In the genomic region with DNA sequence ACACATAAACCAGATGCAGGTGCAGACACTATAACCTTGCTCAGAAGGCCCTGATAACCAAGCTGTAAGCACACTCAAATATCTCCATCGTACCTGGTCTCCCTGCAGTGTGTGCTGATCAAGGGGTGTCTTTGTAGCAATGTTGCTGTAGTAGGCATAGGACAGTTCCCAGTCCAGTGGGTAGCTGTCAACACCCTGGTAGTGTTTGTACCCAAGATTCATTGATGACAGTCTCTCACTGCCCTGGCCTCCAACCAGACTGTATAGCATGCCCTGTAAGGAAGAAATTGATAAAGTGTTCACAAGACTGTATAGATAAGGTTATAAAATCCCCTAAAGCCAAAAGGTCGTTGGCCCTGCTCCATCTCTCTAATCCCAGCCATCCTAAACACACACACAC, we compare ENCODE assay signal across 26 mouse cellular contexts. TPM values are rescaled to one million over a fixed set of nuclear protein-coding genes. Genes with fewer than 3 reads are reported as not detected.
DNase-seq lines count a peak whose midpoint lies in the region; ATAC-seq and TF ChIP-seq lines count a peak whose summit lies in the region.
"Had no signal": no experiment of that assay in that cellular context is flagged by ENCODE, and none has a peak within 500 bp of the region (broad histone marks: within the 10 kb centered on the region; RNA-seq: fewer than 3 reads in every experiment).

No protein-coding gene starts in this region.

- no peaks in the 10 kb centered on the region for H3K36me3 ChIP-seq in forebrain, embryonic 16.5 days (ENCODE audit: control insufficient read depth, insufficient read depth)
- H3K36me3 ChIP-seq in forebrain, embryonic 12.5 days (replicated peaks) = no peaks in the 10 kb centered on the region
- H3K36me3 ChIP-seq in heart, embryonic 13.5 days = no peaks in the 10 kb centered on the region
- no peaks in the 10 kb centered on the region for H3K36me3 ChIP-seq in heart, adult 2 months (ENCODE audit: control insufficient read depth, insufficient read depth, low read length)
- no peaks in the 10 kb centered on the region for H3K36me3 ChIP-seq in hindbrain, postnatal 0 days (ENCODE audit: insufficient read depth, low read length)
- H3K36me3 ChIP-seq: embryonic facial prominence, embryonic 12.5 days; hindbrain, embryonic 12.5 days; limb, embryonic 12.5 days; liver, embryonic 15.5 days; midbrain, embryonic 10.5 days; midbrain, embryonic 15.5 days; neural tube, embryonic 15.5 days; stomach, embryonic 15.5 days had no signal

- ATAC-seq in forebrain, embryonic 16.5 days = no peak
- ATAC-seq in forebrain, embryonic 12.5 days (ENCODE audit: low FRiP score) = no peak
- ATAC-seq in heart, embryonic 13.5 days (ENCODE audit: extremely low read depth, insufficient number of reproducible peaks, low FRiP score, low TSS enrichment) = 0 out of 2 replicates have a peak, but pooled peaks have one; percentile 23
- ATAC-seq in hindbrain, postnatal 0 days = no peak
- ATAC-seq: intestine, embryonic 16.5 days; midbrain, embryonic 15.5 days had no signal

- H3K79me2 ChIP-seq in heart, adult 2 months (replicated peaks; ENCODE audit: control insufficient read depth, insufficient read depth, low read length) = no peaks in the 10 kb centered on the region

- H3K27me3 ChIP-seq in forebrain, embryonic 16.5 days (replicated peaks; ENCODE audit: control insufficient read depth, insufficient read depth, low read length) = no peaks in the 10 kb centered on the region
- peaks cover 19% of the 10 kb centered on the region; the same call in 1 of the 2 replicates for H3K27me3 ChIP-seq in forebrain, embryonic 12.5 days
- H3K27me3 ChIP-seq in heart, embryonic 13.5 days (replicated peaks) = no peaks in the 10 kb centered on the region
- no peaks in the 10 kb centered on the region for H3K27me3 ChIP-seq in heart, adult 2 months (ENCODE audit: control insufficient read depth, insufficient read depth, low read length)
- no peaks in the 10 kb centered on the region for H3K27me3 ChIP-seq in hindbrain, postnatal 0 days (ENCODE audit: insufficient read depth, low read length)
- H3K27me3 ChIP-seq: hindbrain, embryonic 12.5 days; limb, embryonic 12.5 days; liver, embryonic 15.5 days; midbrain, embryonic 15.5 days; neural tube, embryonic 15.5 days; stomach, embryonic 15.5 days had no signal

- H3K4me1 ChIP-seq in forebrain, embryonic 16.5 days (replicated peaks; ENCODE audit: control insufficient read depth, insufficient read depth, low read length) = peaks cover 48% of the 10 kb centered on the region
- peaks cover 19% of the 10 kb centered on the region; the same call in 1 of the 2 replicates for H3K4me1 ChIP-seq in forebrain, embryonic 12.5 days
- peaks cover 28% of the 10 kb centered on the region for H3K4me1 ChIP-seq in heart, embryonic 13.5 days
- peaks cover 2% of the 10 kb centered on the region; the same call in 1 of the 2 replicates for H3K4me1 ChIP-seq in heart, adult 2 months (ENCODE audit: control insufficient read depth, insufficient read depth, low read length)
- H3K4me1 ChIP-seq in hindbrain, postnatal 0 days (ENCODE audit: insufficient read depth, low read length) = no peaks in the 10 kb centered on the region; the same call in 1 of the 2 replicates
- H3K4me1 ChIP-seq: embryonic facial prominence, embryonic 12.5 days; hindbrain, embryonic 12.5 days; liver, embryonic 15.5 days; stomach, embryonic 15.5 days had no signal

- DNase-seq in heart, adult 2 months = no peak
- DNase-seq in layer of hippocampus, adult 2 months (ENCODE audit: low spot score in 2 of 2) = no peak
- no peak for DNase-seq in layer of hippocampus, postnatal 14 days (ENCODE audit: low spot score in 2 of 2)
- DNase-seq in hindbrain, postnatal 0 days (ENCODE audit: low spot score) = no peak
- DNase-seq: adrenal gland, postnatal 14 days; embryo, embryonic 11 days; gastrocnemius, postnatal 25 days; heart, adult 18-20 months; kidney, adult 8-10 months; kidney, postnatal 4 days; lung, embryonic 14.5 days; lung, postnatal 14 days; retina, postnatal 1 day had no signal

- H3K27ac ChIP-seq in forebrain, embryonic 16.5 days (ENCODE audit: low read length) = peak overlapping the region; percentile 42; the same call in 1 of the 2 replicates
- no peak overlapping the region for H3K27ac ChIP-seq in forebrain, embryonic 12.5 days
- H3K27ac ChIP-seq in heart, embryonic 13.5 days (replicated peaks) = 0 out of 2 replicates have a peak overlapping the region, but pooled peaks have one; percentile 0
- no peak overlapping the region for H3K27ac ChIP-seq in heart, adult 2 months
- H3K27ac ChIP-seq in layer of hippocampus, adult 2 months = peak overlapping the region; percentile 44
- no peak overlapping the region for H3K27ac ChIP-seq in hindbrain, postnatal 0 days
- H3K27ac ChIP-seq: embryonic facial prominence, embryonic 12.5 days; hindbrain, embryonic 12.5 days; kidney, postnatal 0 days; limb, embryonic 12.5 days; liver, embryonic 15.5 days; midbrain, embryonic 10.5 days; midbrain, embryonic 15.5 days; neural tube, embryonic 15.5 days; stomach, embryonic 15.5 days had no signal

- intact Hi-C loops in heart, adult 2 months (cut with DNase I) = no loop called here

- H3K4me3 ChIP-seq in forebrain, embryonic 16.5 days (replicated peaks; ENCODE audit: low read length) = no peak overlapping the region
- H3K4me3 ChIP-seq in forebrain, embryonic 12.5 days (replicated peaks) = no peak overlapping the region
- no peak overlapping the region for H3K4me3 ChIP-seq in heart, embryonic 13.5 days
- H3K4me3 ChIP-seq in heart, adult 2 months = no peak overlapping the region
- H3K4me3 ChIP-seq in layer of hippocampus, adult 2 months = no peak overlapping the region
- no peak overlapping the region for H3K4me3 ChIP-seq in hindbrain, postnatal 0 days (ENCODE audit: low read length)
- H3K4me3 ChIP-seq: embryonic facial prominence, embryonic 12.5 days; hindbrain, embryonic 12.5 days; limb, embryonic 12.5 days; liver, embryonic 15.5 days; midbrain, embryonic 10.5 days; midbrain, embryonic 15.5 days; neural tube, embryonic 15.5 days; stomach, embryonic 15.5 days had no signal

- no peak for TF ChIP-seq CTCF in heart, adult 2 months (IDR thresholded peaks at IDR 0.05)
- TF ChIP-seq CTCF in layer of hippocampus, adult 2 months (conservative IDR thresholded peaks at IDR 0.05) = no peak
- no peak for TF ChIP-seq CTCF in hindbrain, postnatal 0 days (IDR thresholded peaks at IDR 0.05; ENCODE audit: low read depth)

- WGBS in forebrain, embryonic 16.5 days = 83% methylated on average over 2 of the region's 2 CpGs
- 90% methylated on average over 2 of the region's 2 CpGs for WGBS in forebrain, embryonic 12.5 days
- 16% methylated on average over 2 of the region's 2 CpGs for WGBS in heart, embryonic 13.5 days
- WGBS in heart, adult 2 months = 31% methylated on average over 2 of the region's 2 CpGs
- 84% methylated on average over 2 of the region's 2 CpGs for WGBS in hindbrain, postnatal 0 days

- H3K9ac ChIP-seq in forebrain, embryonic 16.5 days (replicated peaks; ENCODE audit: low read depth, low read length) = no peak overlapping the region
- no peak overlapping the region for H3K9ac ChIP-seq in forebrain, embryonic 12.5 days
- H3K9ac ChIP-seq in heart, embryonic 13.5 days = no peak overlapping the region
- no peak overlapping the region for H3K9ac ChIP-seq in heart, adult 2 months (ENCODE audit: low read depth, low read length)
- no peak overlapping the region for H3K9ac ChIP-seq in hindbrain, postnatal 0 days (replicated peaks; ENCODE audit: low read length)
- H3K9ac ChIP-seq: embryonic facial prominence, embryonic 12.5 days; hindbrain, embryonic 12.5 days; limb, embryonic 12.5 days; liver, embryonic 15.5 days; lung, embryonic 14.5 days; midbrain, embryonic 15.5 days; neural tube, embryonic 15.5 days; stomach, embryonic 15.5 days had no signal

- no peak for TF ChIP-seq POLR2A in heart, adult 2 months (IDR thresholded peaks at IDR 0.05; ENCODE audit: insufficient read depth, low read depth, low read length)

- H3K9me3 ChIP-seq in forebrain, embryonic 16.5 days (ENCODE audit: control insufficient read depth, low read length) = no peaks in the 10 kb centered on the region
- H3K9me3 ChIP-seq in forebrain, embryonic 12.5 days = no peaks in the 10 kb centered on the region
- no peaks in the 10 kb centered on the region for H3K9me3 ChIP-seq in heart, embryonic 13.5 days
- no peaks in the 10 kb centered on the region for H3K9me3 ChIP-seq in hindbrain, postnatal 0 days (ENCODE audit: low read length)
- H3K9me3 ChIP-seq: embryonic facial prominence, embryonic 12.5 days; hindbrain, embryonic 12.5 days; limb, embryonic 12.5 days; liver, embryonic 15.5 days; midbrain, embryonic 10.5 days; midbrain, embryonic 15.5 days; neural tube, embryonic 15.5 days; stomach, embryonic 15.5 days had no signal

- H3K4me2 ChIP-seq in forebrain, embryonic 16.5 days (ENCODE audit: low read length) = no peak overlapping the region
- no peak overlapping the region for H3K4me2 ChIP-seq in forebrain, embryonic 12.5 days
- no peak overlapping the region for H3K4me2 ChIP-seq in heart, embryonic 13.5 days
- no peak overlapping the region for H3K4me2 ChIP-seq in hindbrain, postnatal 0 days (ENCODE audit: low read depth, low read length)
- H3K4me2 ChIP-seq: embryonic facial prominence, embryonic 12.5 days; hindbrain, embryonic 12.5 days; limb, embryonic 12.5 days; liver, embryonic 15.5 days; lung, embryonic 14.5 days; midbrain, embryonic 15.5 days; neural tube, embryonic 15.5 days; stomach, embryonic 15.5 days had no signal

- TF ChIP-seq EP300 in heart, adult 2 months (IDR thresholded peaks at IDR 0.05; ENCODE audit: insufficient read depth, low read depth, low read length) = no peak

RNA-seq across cellular contexts. Expression of gene Sel1l3, which starts 59.6 kb away (rescaled TPM):
- 9.9 and 10.2 TPM in 2 replicates for polyA plus RNA-seq in forebrain, embryonic 16.5 days (2015; fragmentation: Nextera tagmentation; extraction: Ambion mirVana)
- polyA plus RNA-seq in forebrain, embryonic 12.5 days (2016; fragmentation: Nextera tagmentation; extraction: Ambion mirVana) = 9.7 and 10.9 TPM in 2 replicates
- polyA plus RNA-seq in heart, embryonic 13.5 days (2015; fragmentation: Nextera tagmentation; extraction: Ambion mirVana) = 1.0 and 1.3 TPM in 2 replicates
- 1 to 10 TPM; 1.5 to 1.6 TPM for total RNA-seq in heart, adult 2 months (2021)
- 0.86 and 1.1 TPM in 2 replicates for polyA plus RNA-seq in heart, adult 2 months (2012; rRNA removed)
- total RNA-seq in layer of hippocampus, adult 2 months (2021) = 10 to 100 TPM; 38.3 to 40.7 TPM
- 10 to 100 TPM; 39.0 to 42.9 TPM for total RNA-seq in layer of hippocampus, postnatal 14 days (2021)
- total RNA-seq in hindbrain, postnatal 0 days (2014; rRNA removed) = 19.1 and 22.4 TPM in 2 replicates
- 4.7 and 4.8 TPM in 2 replicates for polyA plus RNA-seq in hindbrain, postnatal 0 days (2015; fragmentation: Nextera tagmentation; extraction: Ambion mirVana)

Comparison
In these comparisons a context has a peak if more than half of its experiments do, and no peak if none do; other contexts are left out.
1. H3K27ac ChIP-seq: peak in forebrain, embryonic 16.5 days (single experiment), heart, embryonic 13.5 days (single experiment) and layer of hippocampus, adult 2 months (single experiment); none in forebrain, embryonic 12.5 days (single experiment), heart, adult 2 months (single experiment) and hindbrain, postnatal 0 days (single experiment).